Mouse (Mus musculus) kidney, embryonic 15.5 days (tissue): Measurements from ENCODE around the gene Asb18. TPM values are rescaled to one million over a fixed set of nuclear protein-coding genes. Genes with fewer than 3 reads are reported as not detected.

Source experiments
- ATAC-seq: fragments of 200-750 bp; cut with Nextera tagmentation; replicated peaks from 2 replicates; pipeline ENCODE4 v1.8.0; 2017; ENCODE audit warnings: moderate TSS enrichment; ENCODE audit not compliant: low FRiP score
- H3K27ac ChIP-seq: fragments of 300-500 bp; sonication (generic); 2 replicates; pipeline ENCODE4 v1.5.1; 2015; ENCODE audit warnings: mild to moderate bottlenecking, inconsistent platforms
- H3K27me3 ChIP-seq: fragments of 300-500 bp; sonication (generic); 2 replicates; pipeline ENCODE4 v1.6.1; 2015; ENCODE audit warnings: inconsistent platforms
- H3K36me3 ChIP-seq: fragments of 300-500 bp; sonication (generic); 2 replicates; pipeline ENCODE4 v1.6.1; 2015; ENCODE audit warnings: inconsistent platforms
- H3K4me1 ChIP-seq: fragments of 300-500 bp; sonication (generic); 2 replicates; pipeline ENCODE4 v1.6.1; 2015; ENCODE audit warnings: inconsistent platforms
- H3K4me2 ChIP-seq: fragments of 300-500 bp; sonication (generic); 2 replicates; pipeline ENCODE4 v1.6.1; 2015; ENCODE audit warnings: moderate library complexity, mild to moderate bottlenecking, inconsistent platforms
- H3K4me3 ChIP-seq: fragments of 300-500 bp; sonication (generic); replicated peaks from 2 replicates; pipeline ENCODE4 v1.5.1; 2015; ENCODE audit warnings: mild to moderate bottlenecking, inconsistent platforms
- H3K9ac ChIP-seq: fragments of 300-500 bp; sonication (generic); 2 replicates; pipeline ENCODE4 v1.6.1; 2015; ENCODE audit warnings: mild to moderate bottlenecking, inconsistent platforms
- H3K9me3 ChIP-seq: fragments of 300-500 bp; sonication (generic); replicated peaks from 2 replicates; pipeline ENCODE4 v1.6.1; 2016; ENCODE audit warnings: inconsistent platforms
- WGBS: fragments of 180-500 bp; shearing (Covaris S2); methylation state at CpG from one replicate; pipeline ENCODE4 v1.1.7; 2015; ENCODE audit warnings: mixed read lengths; 5-methylcytosine and 5-hydroxymethylcytosine counted together
- polyA plus RNA-seq: library from polyadenylated mRNA; unstranded; fragments of >200 nt; fragmentation: Nextera tagmentation; extraction: Ambion mirVana; gene quantifications from 2 replicates; pipeline ENCODE4 v1.2.1, GENCODE M21; 2015

Asb18 gene
- polyA plus RNA-seq, 1 experiment from 2014 or later = 0.04 TPM

GRCm38 (mm10) chr1:89940961-89941524 lies 73.4 kb downstream of the Asb18 start:
- H3K27me3 ChIP-seq = peaks cover 98% of the 10 kb centered on the region
- ATAC-seq = no peak
- peak overlapping the region; percentile 56; the same call in 1 of the 2 replicates for H3K4me2 ChIP-seq
- no peaks in the 10 kb centered on the region for H3K36me3 ChIP-seq
- H3K4me1 ChIP-seq = peaks cover 22% of the 10 kb centered on the region
- H3K9ac ChIP-seq = no peak overlapping the region
- no peaks in the 10 kb centered on the region for H3K9me3 ChIP-seq
- no peak overlapping the region for H3K27ac ChIP-seq
- H3K4me3 ChIP-seq = peak overlapping the region; percentile 36; the same call in 1 of the 2 replicates
- WGBS = 11% methylated on average over 15 of the region's 15 CpGs

- no peaks in the 10 kb centered on the region for H3K9me3 ChIP-seq
- 3% methylated on average over 34 of the region's 34 CpGs for WGBS
- no peak overlapping the region for H3K9ac ChIP-seq
- peaks cover 22% of the 10 kb centered on the region for H3K4me1 ChIP-seq
- peaks cover 98% of the 10 kb centered on the region for H3K27me3 ChIP-seq
- H3K4me3 ChIP-seq = peak overlapping the region; percentile 24
- ATAC-seq = peak; percentile 63
- H3K27ac ChIP-seq = no peak overlapping the region
- H3K36me3 ChIP-seq = no peaks in the 10 kb centered on the region
- peak overlapping the region; percentile 47 for H3K4me2 ChIP-seq
Measured at GRCm38 (mm10) chr1:89939981-89940726, 74.3 kb downstream of the Asb18 start.

GRCm38 (mm10) chr1:89939596-89939960 lies 74.9 kb downstream of the Asb18 start:
- Histone ChIP-seq H3K4me1 (peaks cover 22% of the 10 kb centered on the region), H3K4me3 (no peak overlapping the region), H3K27ac (no peak overlapping the region), H3K27me3 (peaks cover 98% of the 10 kb centered on the region), H3K9ac (no peak overlapping the region), H3K9me3 (no peaks in the 10 kb centered on the region), H3K4me2 (no peak overlapping the region), H3K36me3 (no peaks in the 10 kb centered on the region)
- no peak for ATAC-seq
- 32% methylated on average over 16 of the region's 16 CpGs for WGBS

GRCm38 (mm10) chr1:89938884-89939595 lies 75.4 kb downstream of the Asb18 start:
- no peak overlapping the region for H3K27ac ChIP-seq

GRCm38 (mm10) chr1:89935493-89936348 lies 78.7 kb downstream of the Asb18 start:
- Histone ChIP-seq H3K4me2 (no peak overlapping the region), H3K4me3 (no peak overlapping the region), H3K36me3 (no peaks in the 10 kb centered on the region), H3K4me1 (peaks cover 20% of the 10 kb centered on the region), H3K9me3 (no peaks in the 10 kb centered on the region), H3K27ac (no peak overlapping the region), H3K9ac (no peak overlapping the region), H3K27me3 (peaks cover 98% of the 10 kb centered on the region)
- 2% methylated on average over 28 of the region's 29 CpGs for WGBS
- ATAC-seq = no peak

More at GRCm38 (mm10) chr1:89938884-89939595, 75.4 kb downstream of the Asb18 start:
- WGBS = 41% methylated on average over 16 of the region's 16 CpGs
- Histone ChIP-seq H3K4me2 (no peak overlapping the region), H3K9me3 (no peaks in the 10 kb centered on the region), H3K4me3 (no peak overlapping the region), H3K4me1 (peaks cover 22% of the 10 kb centered on the region), H3K27me3 (peaks cover 98% of the 10 kb centered on the region), H3K36me3 (no peaks in the 10 kb centered on the region), H3K9ac (no peak overlapping the region)
- ATAC-seq = no peak

GRCm38 (mm10) chr1:89934316-89935260 lies 79.9 kb downstream of the Asb18 start:
- no peaks in the 10 kb centered on the region for H3K9me3 ChIP-seq
- no peak overlapping the region for H3K27ac ChIP-seq
- peaks cover 99% of the 10 kb centered on the region for H3K27me3 ChIP-seq
- ATAC-seq = no peak
- H3K4me2 ChIP-seq = no peak overlapping the region
- H3K4me3 ChIP-seq = no peak overlapping the region
- WGBS = 8% methylated on average over 19 of the region's 19 CpGs
- H3K36me3 ChIP-seq = no peaks in the 10 kb centered on the region
- peaks cover 23% of the 10 kb centered on the region for H3K4me1 ChIP-seq
- no peak overlapping the region for H3K9ac ChIP-seq

- H3K9me3 ChIP-seq = no peaks in the 10 kb centered on the region
- H3K4me1 ChIP-seq = peaks cover 30% of the 10 kb centered on the region
- no peak overlapping the region for H3K9ac ChIP-seq
- H3K36me3 ChIP-seq = no peaks in the 10 kb centered on the region
- ATAC-seq = no peak
- H3K27me3 ChIP-seq = peaks cover 99% of the 10 kb centered on the region
- H3K4me2 ChIP-seq = no peak overlapping the region
- under 1% methylated on average over 21 of the region's 21 CpGs for WGBS
- no peak overlapping the region for H3K4me3 ChIP-seq
- no peak overlapping the region for H3K27ac ChIP-seq
Measured at GRCm38 (mm10) chr1:89933786-89934185, 80.7 kb downstream of the Asb18 start.

GRCm38 (mm10) chr1:89933028-89933427 lies 81.4 kb downstream of the Asb18 start:
- H3K4me3 ChIP-seq = no peak overlapping the region
- WGBS = 5% methylated on average over 6 of the region's 6 CpGs
- H3K9me3 ChIP-seq = no peaks in the 10 kb centered on the region
- H3K9ac ChIP-seq = no peak overlapping the region
- peaks cover 35% of the 10 kb centered on the region for H3K4me1 ChIP-seq
- H3K4me2 ChIP-seq = no peak overlapping the region
- H3K36me3 ChIP-seq = no peaks in the 10 kb centered on the region
- H3K27me3 ChIP-seq = peaks cover 99% of the 10 kb centered on the region
- H3K27ac ChIP-seq = no peak overlapping the region
- ATAC-seq = no peak

GRCm38 (mm10) chr1:89932616-89933015 lies 81.8 kb downstream of the Asb18 start:
- peaks cover 99% of the 10 kb centered on the region for H3K27me3 ChIP-seq
- H3K9ac ChIP-seq = no peak overlapping the region
- H3K4me1 ChIP-seq = peaks cover 37% of the 10 kb centered on the region
- H3K4me2 ChIP-seq = no peak overlapping the region
- no peaks in the 10 kb centered on the region for H3K9me3 ChIP-seq
- H3K4me3 ChIP-seq = no peak overlapping the region
- no peak for ATAC-seq
- H3K27ac ChIP-seq = no peak overlapping the region
- WGBS = 2% methylated on average over 16 of the region's 16 CpGs
- H3K36me3 ChIP-seq = no peaks in the 10 kb centered on the region

- no peak for ATAC-seq
- no peaks in the 10 kb centered on the region for H3K36me3 ChIP-seq
- no peak overlapping the region for H3K4me3 ChIP-seq
- no peak overlapping the region for H3K27ac ChIP-seq
- no peak overlapping the region for H3K9ac ChIP-seq
- peaks cover 99% of the 10 kb centered on the region for H3K27me3 ChIP-seq
- H3K9me3 ChIP-seq = no peaks in the 10 kb centered on the region
- WGBS = 3% methylated on average over 19 of the region's 19 CpGs
- H3K4me2 ChIP-seq = no peak overlapping the region
- H3K4me1 ChIP-seq = peaks cover 43% of the 10 kb centered on the region
Measured at GRCm38 (mm10) chr1:89932021-89932423, 82.4 kb downstream of the Asb18 start.

GRCm38 (mm10) chr1:89931120-89931519 lies 83.3 kb downstream of the Asb18 start, which contains the start of gene Gbx2:
Gene Gbx2 (minus strand): TSS chr1:89931179.
- Histone ChIP-seq H3K36me3 (no peaks in the 10 kb centered on the region), H3K9ac (peak within 1 kb of the TSS; percentile 7; the same call in 1 of the 2 replicates), H3K9me3 (no peaks in the 10 kb centered on the region), H3K4me1 (peaks cover 49% of the 10 kb centered on the region), H3K27ac (no peak within 1 kb of the TSS), H3K27me3 (peaks cover 99% of the 10 kb centered on the region), H3K4me3 (peak within 1 kb of the TSS; percentile 47), H3K4me2 (peak within 1 kb of the TSS; percentile 79)
- ATAC-seq = peak; percentile 76
- under 1% methylated on average over 33 of the region's 33 CpGs for WGBS
